Mouse (Mus musculus) stomach, postnatal 0 days (tissue): ENCODE measurements around the gene Gm20683.

Experiments used
- CTCF ChIP-seq: IDR thresholded peaks from 2 replicates; pipeline ENCODE4 v1.5.1; 2016; ENCODE audit warnings: antibody characterized with exemption, low read depth, mild to moderate bottlenecking, moderate library complexity
- EP300 ChIP-seq: optimal IDR thresholded peaks from 2 replicates; pipeline ENCODE3; 2016; ENCODE audit warnings: antibody characterized with exemption

- TF ChIP-seq CTCF (no peak), EP300 (no peak)
Measured at GRCm38 (mm10) chr17:25833291-25833663, 8.3 kb downstream of the Gm20683 start, which contains the start of gene Stub1.
